Mouse (Mus musculus): ENCODE data around the gene Adam33. TPM values are rescaled to one million over a fixed set of nuclear protein-coding genes. Genes with fewer than 3 reads are reported as not detected.

Gene Adam33
- not detected for polyA plus RNA-seq (2014; fragmentation: Illumina TruSeq; extraction: RNeasy Lipid Tissue Mini Kit (QIAGEN cat#74804); ENCODE audit: low read depth, low replicate concordance)

DNA sequence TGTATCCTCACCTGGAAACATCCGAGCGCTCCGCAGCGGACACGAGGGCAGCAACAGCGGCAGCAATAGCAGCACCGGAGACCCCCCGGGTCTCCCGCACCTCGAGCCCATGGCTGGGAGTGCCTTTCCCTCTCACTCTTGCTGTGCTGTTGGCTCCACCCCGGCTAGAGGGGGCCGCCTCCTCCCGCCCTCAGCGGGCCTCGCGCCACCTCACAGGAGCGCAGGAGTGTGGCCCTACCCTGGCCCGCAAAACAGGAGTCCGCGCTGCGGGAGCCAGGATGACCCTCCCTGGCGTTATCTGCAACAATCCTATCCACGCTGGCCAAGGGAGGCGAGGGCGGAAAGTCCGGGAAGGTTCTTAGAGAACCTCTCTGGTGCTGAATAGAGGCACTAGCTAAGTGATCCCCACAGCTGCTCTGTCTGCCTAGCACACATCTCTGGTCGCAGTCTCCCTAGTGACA lies at the start of gene Adam33:
Gene Adam33, minus strand, starts transcription at position 411 of the 461 bp plus-strand sequence.

DNA sequence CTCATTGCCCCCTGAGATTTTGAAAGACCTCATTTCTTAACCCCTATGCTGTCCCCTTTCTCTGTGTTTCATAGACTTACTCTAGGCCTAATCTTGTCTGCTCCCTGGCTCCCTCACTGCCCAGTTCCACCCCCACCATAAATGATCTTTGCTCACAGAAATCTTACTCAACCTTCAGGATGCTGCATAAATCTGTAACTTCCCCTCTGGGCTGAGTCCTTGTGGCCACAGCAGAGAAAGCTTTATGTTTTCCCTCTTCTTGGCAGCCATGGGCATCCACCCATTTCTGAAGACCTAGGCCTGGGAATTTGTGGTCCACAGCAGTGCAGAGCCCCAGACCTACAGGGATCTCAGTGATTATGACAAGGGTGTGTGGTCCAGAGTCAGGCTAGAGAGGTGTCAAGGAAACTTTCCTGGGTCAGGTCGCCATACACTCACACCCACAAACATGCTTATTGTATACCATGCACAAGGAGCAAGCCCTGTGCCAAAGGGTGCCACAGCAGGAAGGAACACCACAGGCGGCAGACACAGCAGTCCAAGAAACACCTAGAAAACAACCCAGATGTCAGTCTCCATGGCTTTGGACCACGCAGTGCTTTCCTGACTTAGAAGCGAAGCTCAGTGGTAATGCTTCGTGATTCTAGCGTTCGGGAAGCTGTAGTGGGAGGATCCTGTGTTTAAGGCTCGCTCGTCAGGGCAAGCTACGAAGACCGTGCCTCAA lies 23.2 kb upstream of the Adam33 start, which contains the start of gene Siglec1:
Gene Siglec1, minus strand, starts transcription at position 99 of the 724 bp plus-strand sequence.

DNA sequence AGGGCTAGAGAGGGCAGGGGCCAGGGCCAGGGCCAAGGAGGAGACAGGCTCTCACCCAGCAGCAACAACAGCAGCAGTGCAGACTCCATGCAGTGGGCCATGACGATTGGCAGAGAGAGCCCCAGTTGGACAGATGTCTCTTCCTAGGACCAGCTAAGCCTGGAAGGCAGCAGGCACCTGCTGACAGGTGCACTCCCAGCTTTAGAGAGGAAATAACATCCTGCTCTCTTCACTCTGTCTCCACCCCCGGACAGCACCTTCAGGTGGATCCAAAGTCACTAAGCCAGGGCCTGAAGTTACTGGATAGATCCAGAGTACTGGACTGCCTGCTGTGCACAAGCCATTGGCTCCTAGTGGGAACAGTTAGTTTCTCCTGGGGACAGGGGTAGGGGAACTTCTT lies 20.6 kb downstream of the Adam33 start, which contains the start of gene Gfra4:
Gene Gfra4, minus strand, starts transcription at position 101 of the 400 bp plus-strand sequence.

Other genes starting within 250 kb of the Adam33 start
- 76.6 TPM for gene 4930402H24Rik, start 157.4 kb downstream of the Adam33 start, polyA plus RNA-seq (2014; fragmentation: Illumina TruSeq; extraction: RNeasy Lipid Tissue Mini Kit (QIAGEN cat#74804); ENCODE audit: low read depth, low replicate concordance)
- gene Atrn, start 157.3 kb downstream of the Adam33 start, polyA plus RNA-seq (2014; fragmentation: Illumina TruSeq; extraction: RNeasy Lipid Tissue Mini Kit (QIAGEN cat#74804); ENCODE audit: low read depth, low replicate concordance), result 30.2 TPM
- gene Gfra4, start 20.7 kb downstream of the Adam33 start, polyA plus RNA-seq (2014; fragmentation: Illumina TruSeq; extraction: RNeasy Lipid Tissue Mini Kit (QIAGEN cat#74804); ENCODE audit: low read depth, low replicate concordance), result 0.24 TPM
- not detected for gene Siglec1, start 23.0 kb upstream of the Adam33 start, polyA plus RNA-seq (2014; fragmentation: Illumina TruSeq; extraction: RNeasy Lipid Tissue Mini Kit (QIAGEN cat#74804); ENCODE audit: low read depth, low replicate concordance)
- gene Hspa12b, start 63.5 kb upstream of the Adam33 start, polyA plus RNA-seq (2014; fragmentation: Illumina TruSeq; extraction: RNeasy Lipid Tissue Mini Kit (QIAGEN cat#74804); ENCODE audit: low read depth, low replicate concordance), result 0.69 TPM
- not detected for gene Gm11037, start 69.7 kb upstream of the Adam33 start, polyA plus RNA-seq (2014; fragmentation: Illumina TruSeq; extraction: RNeasy Lipid Tissue Mini Kit (QIAGEN cat#74804); ENCODE audit: low read depth, low replicate concordance)
- 0.57 TPM for gene 1700037H04Rik, start 96.3 kb upstream of the Adam33 start, polyA plus RNA-seq (2014; fragmentation: Illumina TruSeq; extraction: RNeasy Lipid Tissue Mini Kit (QIAGEN cat#74804); ENCODE audit: low read depth, low replicate concordance)
- 11.4 TPM for gene Cenpb, start 116.3 kb upstream of the Adam33 start, polyA plus RNA-seq (2014; fragmentation: Illumina TruSeq; extraction: RNeasy Lipid Tissue Mini Kit (QIAGEN cat#74804); ENCODE audit: low read depth, low replicate concordance)
- gene Cdc25b, start 123.1 kb upstream of the Adam33 start, polyA plus RNA-seq (2014; fragmentation: Illumina TruSeq; extraction: RNeasy Lipid Tissue Mini Kit (QIAGEN cat#74804); ENCODE audit: low read depth, low replicate concordance), result 2.1 TPM
- gene Spef1, start 123.5 kb upstream of the Adam33 start, polyA plus RNA-seq (2014; fragmentation: Illumina TruSeq; extraction: RNeasy Lipid Tissue Mini Kit (QIAGEN cat#74804); ENCODE audit: low read depth, low replicate concordance), result 1.4 TPM
- gene Ap5s1, start 143.3 kb upstream of the Adam33 start, polyA plus RNA-seq (2014; fragmentation: Illumina TruSeq; extraction: RNeasy Lipid Tissue Mini Kit (QIAGEN cat#74804); ENCODE audit: low read depth, low replicate concordance), result 6.0 TPM
- 10.3 TPM for gene Mavs, start 170.2 kb upstream of the Adam33 start, polyA plus RNA-seq (2014; fragmentation: Illumina TruSeq; extraction: RNeasy Lipid Tissue Mini Kit (QIAGEN cat#74804); ENCODE audit: low read depth, low replicate concordance)
- 30.8 TPM for gene Pank2, start 198.7 kb upstream of the Adam33 start, polyA plus RNA-seq (2014; fragmentation: Illumina TruSeq; extraction: RNeasy Lipid Tissue Mini Kit (QIAGEN cat#74804); ENCODE audit: low read depth, low replicate concordance)

Measured in kidney, adult 10 weeks (tissue).